Mouse (Mus musculus): ENCODE results near the gene Tox2. TPM values are rescaled to one million over a fixed set of nuclear protein-coding genes. Genes with fewer than 3 reads are reported as not detected.
A peak's percentile ranks its signal among the peaks of the same experiment; 100 is the strongest.

Tox2 gene
- polyA plus RNA-seq, 1 experiment from 2014 or later = 5.1 TPM

- 61% methylated on average over 5 of the region's 5 CpGs for WGBS
These were observed 98.7 kb downstream of the Tox2 start for GRCm38 (mm10) chr2:163301641-163302040.

GRCm38 (mm10) chr2:163303037-163303436 lies 100.1 kb downstream of the Tox2 start:
- no peak overlapping the region for H3K27ac ChIP-seq (replicated peaks; ENCODE audit: low read depth, low read length)
- no peak overlapping the region for H3K4me2 ChIP-seq (ENCODE audit: low read depth, low read length)
- H3K9ac ChIP-seq (ENCODE audit: low read depth, low read length) = no peak overlapping the region
- WGBS = 64% methylated on average over 7 of the region's 9 CpGs
- ATAC-seq (ENCODE audit: low read depth) (no peak), DNase-seq (ENCODE audit: low spot score) (no peak)
- no peaks in the 10 kb centered on the region for H3K27me3 ChIP-seq (replicated peaks; ENCODE audit: control insufficient read depth, insufficient read depth, low read length)
- H3K4me1 ChIP-seq (ENCODE audit: control insufficient read depth, insufficient read depth, low read length) = 0 out of 2 replicates have a peak, but pooled peaks cover 2% of the 10 kb centered on the region
- H3K4me3 ChIP-seq (ENCODE audit: low read depth, low read length) = no peak overlapping the region
- no peaks in the 10 kb centered on the region for H3K9me3 ChIP-seq (ENCODE audit: control insufficient read depth, low read length)
- no peaks in the 10 kb centered on the region for H3K36me3 ChIP-seq (ENCODE audit: control insufficient read depth, insufficient read depth, low read length)

More at GRCm38 (mm10) chr2:163301641-163302040, 98.7 kb downstream of the Tox2 start:
- ATAC-seq (ENCODE audit: low read depth) = no peak
- H3K4me2 ChIP-seq (ENCODE audit: low read depth, low read length) = no peak overlapping the region
- 0 out of 2 replicates have a peak, but pooled peaks cover 2% of the 10 kb centered on the region for H3K4me1 ChIP-seq (ENCODE audit: control insufficient read depth, insufficient read depth, low read length)
- no peak overlapping the region for H3K9ac ChIP-seq (ENCODE audit: low read depth, low read length)
- no peaks in the 10 kb centered on the region for H3K27me3 ChIP-seq (replicated peaks; ENCODE audit: control insufficient read depth, insufficient read depth, low read length)
- DNase-seq (ENCODE audit: low spot score) = no peak
- H3K36me3 ChIP-seq (ENCODE audit: control insufficient read depth, insufficient read depth, low read length) = no peaks in the 10 kb centered on the region
- no peaks in the 10 kb centered on the region for H3K9me3 ChIP-seq (ENCODE audit: control insufficient read depth, low read length)
- H3K27ac ChIP-seq (replicated peaks; ENCODE audit: low read depth, low read length) = no peak overlapping the region
- no peak overlapping the region for H3K4me3 ChIP-seq (ENCODE audit: low read depth, low read length)

GRCm38 (mm10) chr2:163309376-163309775 lies 106.5 kb downstream of the Tox2 start:
- Histone ChIP-seq H3K27ac (replicated peaks; ENCODE audit: low read depth, low read length) (no peak overlapping the region), H3K4me1 (ENCODE audit: control insufficient read depth, insufficient read depth, low read length) (no peaks in the 10 kb centered on the region), H3K9ac (ENCODE audit: low read depth, low read length) (no peak overlapping the region), H3K4me2 (ENCODE audit: low read depth, low read length) (no peak overlapping the region), H3K9me3 (ENCODE audit: control insufficient read depth, low read length) (no peaks in the 10 kb centered on the region), H3K4me3 (ENCODE audit: low read depth, low read length) (no peak overlapping the region), H3K36me3 (ENCODE audit: control insufficient read depth, insufficient read depth, low read length) (no peaks in the 10 kb centered on the region), H3K27me3 (replicated peaks; ENCODE audit: control insufficient read depth, insufficient read depth, low read length) (no peaks in the 10 kb centered on the region)
- 86% methylated on average over 17 of the region's 17 CpGs for WGBS
- DNase-seq (ENCODE audit: low spot score) (no peak), ATAC-seq (ENCODE audit: low read depth) (no peak)

GRCm38 (mm10) chr2:163310163-163310688 lies 107.3 kb downstream of the Tox2 start:
- ATAC-seq (ENCODE audit: low read depth) = no peak
- no peaks in the 10 kb centered on the region for H3K4me1 ChIP-seq (ENCODE audit: control insufficient read depth, insufficient read depth, low read length)
- WGBS = 75% methylated on average over 11 of the region's 11 CpGs

DNA sequence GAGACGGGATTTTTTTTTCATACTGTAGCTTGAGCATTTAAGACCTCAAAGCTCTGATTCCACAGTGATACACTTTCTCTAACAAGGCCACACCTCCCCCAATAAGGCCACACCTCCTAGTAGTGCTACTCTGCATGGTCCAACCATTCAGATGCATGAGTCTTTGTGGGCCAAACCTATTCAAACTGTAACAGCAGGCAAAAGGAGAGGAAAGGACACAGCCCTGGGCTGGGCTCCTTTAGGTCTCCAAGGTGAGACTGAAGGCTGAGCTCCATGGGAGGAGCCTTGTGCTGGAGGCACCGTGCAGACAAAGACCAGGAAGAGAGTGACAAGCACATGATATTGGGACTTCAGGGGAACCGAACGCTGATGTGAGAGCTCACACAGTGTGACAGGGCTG lies 114.4 kb downstream of the Tox2 start:
- 72% methylated on average over 4 of the region's 4 CpGs for WGBS

More at GRCm38 (mm10) chr2:163310163-163310688, 107.3 kb downstream of the Tox2 start:
- Histone ChIP-seq H3K4me3 (ENCODE audit: low read depth, low read length) (no peak overlapping the region), H3K27me3 (replicated peaks; ENCODE audit: control insufficient read depth, insufficient read depth, low read length) (no peaks in the 10 kb centered on the region), H3K9me3 (ENCODE audit: control insufficient read depth, low read length) (no peaks in the 10 kb centered on the region), H3K36me3 (ENCODE audit: control insufficient read depth, insufficient read depth, low read length) (no peaks in the 10 kb centered on the region), H3K27ac (replicated peaks; ENCODE audit: low read depth, low read length) (no peak overlapping the region), H3K9ac (ENCODE audit: low read depth, low read length) (no peak overlapping the region), H3K4me2 (ENCODE audit: low read depth, low read length) (no peak overlapping the region)
- no peak for DNase-seq (ENCODE audit: low spot score)

DNA sequence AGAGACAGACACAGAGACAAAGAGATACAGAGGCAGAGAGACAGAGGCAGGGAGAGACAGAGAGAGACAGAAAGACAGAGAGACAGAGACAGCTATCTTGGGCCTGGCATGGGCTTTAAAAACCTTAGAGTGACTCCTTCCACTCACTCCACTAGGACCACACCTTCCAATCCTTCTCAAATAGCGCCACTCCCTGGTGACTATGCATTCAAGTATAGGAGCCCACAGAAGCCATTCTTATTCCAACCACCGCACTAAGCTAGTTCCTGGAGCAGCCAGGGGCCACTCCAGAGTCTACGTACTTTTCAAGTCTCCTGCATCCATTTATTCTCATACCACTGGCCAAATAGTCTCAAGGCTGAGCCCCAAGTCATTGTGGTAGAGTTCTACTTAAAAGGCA lies 115.9 kb downstream of the Tox2 start:
- Histone ChIP-seq H3K36me3 (ENCODE audit: control insufficient read depth, insufficient read depth, low read length) (no peaks in the 10 kb centered on the region), H3K27ac (replicated peaks; ENCODE audit: low read depth, low read length) (no peak overlapping the region), H3K4me3 (ENCODE audit: low read depth, low read length) (no peak overlapping the region), H3K9ac (ENCODE audit: low read depth, low read length) (no peak overlapping the region), H3K27me3 (replicated peaks; ENCODE audit: control insufficient read depth, insufficient read depth, low read length) (no peaks in the 10 kb centered on the region), H3K4me2 (ENCODE audit: low read depth, low read length) (no peak overlapping the region), H3K9me3 (ENCODE audit: control insufficient read depth, low read length) (no peaks in the 10 kb centered on the region), H3K4me1 (ENCODE audit: control insufficient read depth, insufficient read depth, low read length) (no peaks in the 10 kb centered on the region)
- ATAC-seq (ENCODE audit: low read depth) (no peak), DNase-seq (ENCODE audit: low spot score) (no peak)
- 81% methylated on average over 3 of the region's 3 CpGs for WGBS

More for the DNA sequence above, 114.4 kb downstream of the Tox2 start:
- DNase-seq (ENCODE audit: low spot score) = no peak
- no peaks in the 10 kb centered on the region for H3K9me3 ChIP-seq (ENCODE audit: control insufficient read depth, low read length)
- no peaks in the 10 kb centered on the region for H3K27me3 ChIP-seq (replicated peaks; ENCODE audit: control insufficient read depth, insufficient read depth, low read length)
- no peak overlapping the region for H3K27ac ChIP-seq (replicated peaks; ENCODE audit: low read depth, low read length)
- no peak overlapping the region for H3K4me2 ChIP-seq (ENCODE audit: low read depth, low read length)
- no peaks in the 10 kb centered on the region for H3K4me1 ChIP-seq (ENCODE audit: control insufficient read depth, insufficient read depth, low read length)
- H3K36me3 ChIP-seq (ENCODE audit: control insufficient read depth, insufficient read depth, low read length) = no peaks in the 10 kb centered on the region
- no peak overlapping the region for H3K9ac ChIP-seq (ENCODE audit: low read depth, low read length)
- no peak overlapping the region for H3K4me3 ChIP-seq (ENCODE audit: low read depth, low read length)
- no peak for ATAC-seq (ENCODE audit: low read depth)

- H3K36me3 ChIP-seq (ENCODE audit: control insufficient read depth, insufficient read depth, low read length) = no peaks in the 10 kb centered on the region
- no peaks in the 10 kb centered on the region for H3K27me3 ChIP-seq (replicated peaks; ENCODE audit: control insufficient read depth, insufficient read depth, low read length)
- WGBS = 43% methylated on average over 1 of the region's 1 CpGs
- no peak overlapping the region for H3K9ac ChIP-seq (ENCODE audit: low read depth, low read length)
- H3K4me2 ChIP-seq (ENCODE audit: low read depth, low read length) = no peak overlapping the region
- no peaks in the 10 kb centered on the region for H3K9me3 ChIP-seq (ENCODE audit: control insufficient read depth, low read length)
- H3K27ac ChIP-seq (replicated peaks; ENCODE audit: low read depth, low read length) = no peak overlapping the region
- DNase-seq (ENCODE audit: low spot score) (no peak), ATAC-seq (ENCODE audit: low read depth) (no peak)
- no peak overlapping the region for H3K4me3 ChIP-seq (ENCODE audit: low read depth, low read length)
- no peaks in the 10 kb centered on the region for H3K4me1 ChIP-seq (ENCODE audit: control insufficient read depth, insufficient read depth, low read length)
These were observed 120.2 kb downstream of the Tox2 start for GRCm38 (mm10) chr2:163323163-163323562.

GRCm38 (mm10) chr2:163330742-163331141 lies 127.8 kb downstream of the Tox2 start:
- no peaks in the 10 kb centered on the region for H3K36me3 ChIP-seq (ENCODE audit: control insufficient read depth, insufficient read depth, low read length)
- no peak overlapping the region for H3K27ac ChIP-seq (replicated peaks; ENCODE audit: low read depth, low read length)
- H3K4me2 ChIP-seq (ENCODE audit: low read depth, low read length) = no peak overlapping the region
- DNase-seq (ENCODE audit: low spot score) = peak; percentile 50
- H3K4me1 ChIP-seq (ENCODE audit: control insufficient read depth, insufficient read depth, low read length) = no peaks in the 10 kb centered on the region; the same call in 1 of the 2 replicates
- 19% methylated on average over 7 of the region's 7 CpGs for WGBS
- no peak for ATAC-seq (ENCODE audit: low read depth)
- H3K9me3 ChIP-seq (ENCODE audit: control insufficient read depth, low read length) = no peaks in the 10 kb centered on the region
- no peak overlapping the region for H3K4me3 ChIP-seq (ENCODE audit: low read depth, low read length)
- no peak overlapping the region for H3K9ac ChIP-seq (ENCODE audit: low read depth, low read length)
- H3K27me3 ChIP-seq (replicated peaks; ENCODE audit: control insufficient read depth, insufficient read depth, low read length) = peaks cover 11% of the 10 kb centered on the region

- no peak overlapping the region for H3K4me2 ChIP-seq (ENCODE audit: low read depth, low read length)
- H3K4me1 ChIP-seq (ENCODE audit: control insufficient read depth, insufficient read depth, low read length) = no peaks in the 10 kb centered on the region; the same call in 1 of the 2 replicates
- no peak for DNase-seq (ENCODE audit: low spot score)
- 75% methylated on average over 6 of the region's 6 CpGs for WGBS
- H3K9ac ChIP-seq (ENCODE audit: low read depth, low read length) = no peak overlapping the region
- H3K9me3 ChIP-seq (ENCODE audit: control insufficient read depth, low read length) = no peaks in the 10 kb centered on the region
- peaks cover 16% of the 10 kb centered on the region for H3K27me3 ChIP-seq (replicated peaks; ENCODE audit: control insufficient read depth, insufficient read depth, low read length)
- ATAC-seq (ENCODE audit: low read depth) = no peak
- H3K4me3 ChIP-seq (ENCODE audit: low read depth, low read length) = no peak overlapping the region
- no peaks in the 10 kb centered on the region for H3K36me3 ChIP-seq (ENCODE audit: control insufficient read depth, insufficient read depth, low read length)
- no peak overlapping the region for H3K27ac ChIP-seq (replicated peaks; ENCODE audit: low read depth, low read length)
These were observed 128.5 kb downstream of the Tox2 start for GRCm38 (mm10) chr2:163331423-163331822.
